Mouse (Mus musculus) neural tube, embryonic 14.5 days (tissue): ENCODE data around the gene Olfr725. TPM values are rescaled to one million over a fixed set of nuclear protein-coding genes. Genes with fewer than 3 reads are reported as not detected.

Experiments used
- polyA plus RNA-seq: library from polyadenylated mRNA; unstranded; fragments of >200 nt; fragmentation: Nextera tagmentation; extraction: Ambion mirVana; gene quantifications from 2 replicates; pipeline ENCODE4 v1.2.1, GENCODE M21; 2014

Olfr725 gene
- polyA plus RNA-seq, 1 experiment from 2014 or later: not detected

Other genes starting within 250 kb of the Olfr725 start
- gene Olfr722, start 138.4 kb downstream of the Olfr725 start, polyA plus RNA-seq: not detected in 2 replicates
- gene Olfr723, start 108.6 kb downstream of the Olfr725 start, polyA plus RNA-seq: not detected in 2 replicates
- not detected in 2 replicates for gene Olfr724, start 77.1 kb downstream of the Olfr725 start, polyA plus RNA-seq
- gene Olfr726, start 50.6 kb upstream of the Olfr725 start, polyA plus RNA-seq: not detected in 2 replicates
- gene Olfr727, start 82.8 kb upstream of the Olfr725 start, polyA plus RNA-seq: not detected in 2 replicates
- not detected in 2 replicates for gene Olfr728, start 102.3 kb upstream of the Olfr725 start, polyA plus RNA-seq
- gene Olfr729, start 112.5 kb upstream of the Olfr725 start, polyA plus RNA-seq: not detected in 2 replicates
- not detected in 2 replicates for gene Olfr730, start 147.8 kb upstream of the Olfr725 start, polyA plus RNA-seq
- not detected in 2 replicates for gene Olfr731, start 201.5 kb upstream of the Olfr725 start, polyA plus RNA-seq
- gene Olfr732, start 243.8 kb upstream of the Olfr725 start, polyA plus RNA-seq: not detected in 2 replicates